Mouse (Mus musculus) forebrain, postnatal 0 days (tissue): ENCODE data around the gene Ccnb2. TPM values are rescaled to one million over a fixed set of nuclear protein-coding genes. Genes with fewer than 3 reads are reported as not detected.
A peak's percentile ranks its signal among the peaks of the same experiment; 100 is the strongest.
"Not testable (repeated sequence)": the region's sequence is repeated elsewhere in the genome, so short reads cannot be mapped to it uniquely, and the experiment has no call there.

Source experiments
- ATAC-seq: fragments of 200-750 bp; cut with Nextera tagmentation; 2 replicates; pipeline ENCODE4 v1.8.0; 2017; ENCODE audit warnings: mild to moderate bottlenecking, moderate library complexity
- DNase-seq: peaks from one replicate; pipeline ENCODE4 v3.0.0-alpha.2; 2015
- H3K27ac ChIP-seq: fragments of 300-500 bp; sonication (generic); 2 replicates; pipeline ENCODE4 v1.5.1; 2014; ENCODE audit warnings: low read depth, mild to moderate bottlenecking, antibody characterized with exemption, low read length, moderate library complexity, mixed read lengths
- H3K27me3 ChIP-seq: fragments of 300-500 bp; sonication (generic); 2 replicates; pipeline ENCODE4 v1.6.1; 2014; ENCODE audit warnings: mild to moderate bottlenecking, low read length, mixed read lengths; ENCODE audit not compliant: insufficient read depth
- H3K36me3 ChIP-seq: fragments of 300-500 bp; sonication (generic); 2 replicates; pipeline ENCODE4 v1.6.1; 2014; ENCODE audit warnings: mild to moderate bottlenecking, moderate library complexity; ENCODE audit not compliant: insufficient read depth
- H3K4me1 ChIP-seq: fragments of 300-500 bp; sonication (generic); 2 replicates; pipeline ENCODE4 v1.6.1; 2014; ENCODE audit warnings: antibody characterized with exemption; ENCODE audit not compliant: insufficient read depth
- H3K4me2 ChIP-seq: fragments of 300-500 bp; sonication (generic); 2 replicates; pipeline ENCODE4 v1.6.1; 2014; ENCODE audit warnings: low read depth, mild to moderate bottlenecking, moderate library complexity
- H3K4me3 ChIP-seq: fragments of 300-500 bp; sonication (generic); 2 replicates; pipeline ENCODE4 v1.5.1; 2014; ENCODE audit warnings: low read depth, low read length, mixed read lengths
- H3K9ac ChIP-seq: fragments of 300-500 bp; sonication (generic); 2 replicates; pipeline ENCODE4 v1.6.1; 2014; ENCODE audit warnings: mild to moderate bottlenecking
- H3K9me3 ChIP-seq: fragments of 300-500 bp; sonication (generic); 2 replicates; pipeline ENCODE4 v1.6.1; 2016; ENCODE audit warnings: low read length
- CTCF ChIP-seq: sonication (generic); IDR thresholded peaks from 2 replicates; pipeline ENCODE4 v1.5.1; 2016; ENCODE audit warnings: antibody characterized with exemption, control low read depth, low read depth
- WGBS: fragments of 180-500 bp; shearing (Covaris S2); extraction: QIAGEN DNeasy Blood & Tissue Kit; methylation state at CpG from one replicate; pipeline ENCODE4 v1.1.7; 2014; 5-methylcytosine and 5-hydroxymethylcytosine counted together
- polyA plus RNA-seq: library from polyadenylated mRNA; unstranded; fragments of >200 nt; fragmentation: Nextera tagmentation; extraction: Ambion mirVana; gene quantifications from 2 replicates; pipeline ENCODE4 v1.2.1, GENCODE M21; 2015
- total RNA-seq: library from RNA; depleted of rRNA; stranded (reverse); fragments of >200 nt; gene quantifications from 2 replicates; pipeline ENCODE4 v1.2.3, GENCODE M21; 2014; rRNA removed

The Ccnb2 gene
- total RNA-seq (6.0 and 9.9 TPM in 2 replicates), polyA plus RNA-seq (17.8 and 17.9 TPM in 2 replicates)

- no peak for TF ChIP-seq CTCF
- Histone ChIP-seq H3K4me1 (no peaks in the 10 kb centered on the region; the same call in 1 of the 2 replicates), H3K9me3 (no peaks in the 10 kb centered on the region), H3K27ac (no peak within 1 kb of the TSS), H3K4me3 (peak within 1 kb of the TSS; percentile 43), H3K27me3 (no peaks in the 10 kb centered on the region), H3K36me3 (peaks cover 24% of the 10 kb centered on the region; the same call in 1 of the 2 replicates), H3K9ac (peak within 1 kb of the TSS; percentile 22; the same call in 1 of the 2 replicates), H3K4me2 (peak within 1 kb of the TSS; percentile 95)
- 4% methylated on average over 45 of the region's 45 CpGs for WGBS
- DNase-seq (peak; percentile 93), ATAC-seq (peak; percentile 100)
These were observed at the start of gene Ccnb2 for GRCm38 (mm10) chr9:70421257-70422056. TSS of gene Ccnb2 (minus strand) at chr9:70421547.

GRCm38 (mm10) chr9:70463091-70463490 lies 41.7 kb upstream of the Ccnb2 start:
- not testable (repeated sequence) for H3K9ac ChIP-seq, H3K36me3 ChIP-seq, H3K4me3 ChIP-seq, H3K27ac ChIP-seq, H3K27me3 ChIP-seq, H3K4me1 ChIP-seq, ATAC-seq, H3K4me2 ChIP-seq, H3K9me3 ChIP-seq, DNase-seq
- 97% methylated on average over 13 of the region's 13 CpGs for WGBS

GRCm38 (mm10) chr9:70452371-70452770 lies 31.0 kb upstream of the Ccnb2 start:
- no peaks in the 10 kb centered on the region for H3K27me3 ChIP-seq
- DNase-seq, result no peak
- no peak overlapping the region for H3K4me2 ChIP-seq
- 92% methylated on average over 2 of the region's 2 CpGs for WGBS
- no peak overlapping the region for H3K9ac ChIP-seq
- H3K27ac ChIP-seq, result no peak overlapping the region
- ATAC-seq, result no peak
- H3K36me3 ChIP-seq, result peaks cover 34% of the 10 kb centered on the region
- TF ChIP-seq CTCF, result no peak
- H3K4me3 ChIP-seq, result no peak overlapping the region
- H3K4me1 ChIP-seq, result no peaks in the 10 kb centered on the region
- no peaks in the 10 kb centered on the region for H3K9me3 ChIP-seq

- Histone ChIP-seq H3K27me3 (no peaks in the 10 kb centered on the region), H3K4me1 (no peaks in the 10 kb centered on the region), H3K9me3 (no peaks in the 10 kb centered on the region), H3K36me3 (peaks cover 26% of the 10 kb centered on the region), H3K27ac (no peak overlapping the region), H3K4me2 (no peak overlapping the region), H3K9ac (no peak overlapping the region), H3K4me3 (no peak overlapping the region)
- WGBS, result 88% methylated on average over 5 of the region's 5 CpGs
- ATAC-seq (no peak), DNase-seq (no peak)
- no peak for TF ChIP-seq CTCF
These were observed 27.7 kb upstream of the Ccnb2 start for GRCm38 (mm10) chr9:70449072-70449471.

GRCm38 (mm10) chr9:70439959-70440358 lies 18.6 kb upstream of the Ccnb2 start:
- Histone ChIP-seq H3K27me3 (no peaks in the 10 kb centered on the region), H3K9ac (no peak overlapping the region), H3K9me3 (no peaks in the 10 kb centered on the region), H3K36me3 (peaks cover 39% of the 10 kb centered on the region), H3K4me2 (no peak overlapping the region), H3K27ac (no peak overlapping the region), H3K4me1 (no peaks in the 10 kb centered on the region), H3K4me3 (no peak overlapping the region)
- 89% methylated on average over 4 of the region's 4 CpGs for WGBS
- DNase-seq (no peak), ATAC-seq (no peak)
- no peak for TF ChIP-seq CTCF

GRCm38 (mm10) chr9:70422661-70423060 lies 1.3 kb upstream of the Ccnb2 start:
- H3K4me1 ChIP-seq, result no peaks in the 10 kb centered on the region; the same call in 1 of the 2 replicates
- ATAC-seq (no peak), DNase-seq (no peak)
- no peak overlapping the region for H3K4me3 ChIP-seq
- no peak overlapping the region for H3K27ac ChIP-seq
- WGBS, result 95% methylated on average over 2 of the region's 2 CpGs
- H3K4me2 ChIP-seq, result no peak overlapping the region
- no peaks in the 10 kb centered on the region for H3K9me3 ChIP-seq
- no peaks in the 10 kb centered on the region for H3K27me3 ChIP-seq
- H3K36me3 ChIP-seq, result peaks cover 35% of the 10 kb centered on the region
- H3K9ac ChIP-seq, result no peak overlapping the region
- no peak for TF ChIP-seq CTCF

- no peak overlapping the region for H3K4me3 ChIP-seq
- no peaks in the 10 kb centered on the region for H3K9me3 ChIP-seq
- no peak for ATAC-seq
- peaks cover 26% of the 10 kb centered on the region for H3K36me3 ChIP-seq
- no peak overlapping the region for H3K4me2 ChIP-seq
- no peak overlapping the region for H3K27ac ChIP-seq
- WGBS, result 78% methylated on average over 3 of the region's 3 CpGs
- H3K27me3 ChIP-seq, result no peaks in the 10 kb centered on the region
- no peaks in the 10 kb centered on the region; the same call in 1 of the 2 replicates for H3K4me1 ChIP-seq
- no peak for DNase-seq
- peak; percentile 47 for TF ChIP-seq CTCF
- no peak overlapping the region for H3K9ac ChIP-seq
These were observed 4.9 kb downstream of the Ccnb2 start for GRCm38 (mm10) chr9:70416412-70416811.
